Mouse (Mus musculus) liver, embryonic 16.5 days (tissue): ENCODE measurements around the gene Elmsan1. TPM values are rescaled to one million over a fixed set of nuclear protein-coding genes. Genes with fewer than 3 reads are reported as not detected.
A peak's percentile ranks its signal among the peaks of the same experiment; 100 is the strongest.

Experiments used
- ATAC-seq: fragments of 200-750 bp; cut with Nextera tagmentation; 2 replicates; pipeline ENCODE4 v1.8.0; 2017; ENCODE audit warnings: low read depth, mild to moderate bottlenecking, moderate number of reproducible peaks, moderate library complexity
- H3K27ac ChIP-seq: fragments of 300-500 bp; sonication (generic); 2 replicates; pipeline ENCODE4 v1.5.1; 2014; ENCODE audit warnings: mild to moderate bottlenecking, low read length
- H3K27me3 ChIP-seq: fragments of 300-500 bp; sonication (generic); 2 replicates; pipeline ENCODE4 v1.6.1; 2014; ENCODE audit warnings: low read depth, low read length, mixed read lengths; ENCODE audit not compliant: control insufficient read depth, insufficient read depth
- H3K36me3 ChIP-seq: fragments of 300-500 bp; sonication (generic); 2 replicates; pipeline ENCODE4 v1.6.1; 2014; ENCODE audit warnings: mild to moderate bottlenecking; ENCODE audit not compliant: control insufficient read depth, insufficient read depth
- H3K4me1 ChIP-seq: fragments of 300-500 bp; sonication (generic); 2 replicates; pipeline ENCODE4 v1.6.1; 2014; ENCODE audit warnings: low read depth, low read length, mixed read lengths; ENCODE audit not compliant: control insufficient read depth
- H3K4me2 ChIP-seq: fragments of 300-500 bp; sonication (generic); 2 replicates; pipeline ENCODE4 v1.6.1; 2014; ENCODE audit warnings: low read depth, low read length, mixed read lengths
- H3K4me3 ChIP-seq: fragments of 300-500 bp; sonication (generic); 2 replicates; pipeline ENCODE4 v1.5.1; 2014; ENCODE audit warnings: low read depth, mild to moderate bottlenecking, low read length
- H3K9ac ChIP-seq: fragments of 300-500 bp; sonication (generic); 2 replicates; pipeline ENCODE4 v1.6.1; 2014; ENCODE audit warnings: low read depth, low read length
- H3K9me3 ChIP-seq: fragments of 300-500 bp; sonication (generic); replicated peaks from 2 replicates; pipeline ENCODE4 v1.6.1; 2016; ENCODE audit warnings: low read length; ENCODE audit not compliant: control insufficient read depth
- WGBS: fragments of 180-500 bp; shearing (Covaris S2); extraction: QIAGEN DNeasy Blood & Tissue Kit; methylation state at CpG from one replicate; pipeline ENCODE4 v1.1.7; 2014; ENCODE audit not compliant: insufficient replicate concordance; 5-methylcytosine and 5-hydroxymethylcytosine counted together
- polyA plus RNA-seq: library from polyadenylated mRNA; unstranded; fragments of >200 nt; fragmentation: Nextera tagmentation; extraction: Ambion mirVana; gene quantifications from 2 replicates; pipeline ENCODE4 v1.2.1, GENCODE M21; 2015

Gene Elmsan1
- polyA plus RNA-seq, 1 experiment from 2014 or later: 7.8 TPM

DNA sequence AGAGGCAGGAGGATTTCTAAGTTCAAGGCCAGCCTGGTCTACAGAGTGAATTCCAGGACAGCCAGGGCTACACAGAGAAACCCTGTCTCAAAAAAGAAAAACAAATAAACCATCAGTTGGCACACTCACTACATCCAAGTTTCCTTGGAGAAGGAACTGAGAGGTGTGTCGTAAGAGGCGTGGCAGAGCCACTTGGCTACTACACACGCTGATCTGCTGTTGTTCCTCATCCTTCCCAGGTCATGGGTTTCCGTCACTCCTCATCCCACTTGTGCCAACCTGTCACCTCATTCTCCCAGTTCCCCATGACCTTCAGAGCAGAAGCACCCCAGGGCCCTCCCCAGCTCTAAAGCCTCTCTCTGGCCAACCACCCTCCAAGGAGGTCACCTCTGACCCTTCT is 17.5 kb downstream of the Elmsan1 start:
- no peak for ATAC-seq
- WGBS: 78% methylated on average over 4 of the region's 4 CpGs
- H3K4me3 ChIP-seq: no peak overlapping the region
- H3K9ac ChIP-seq: 0 out of 2 replicates have a peak overlapping the region, but pooled peaks have one; percentile 5
- no peaks in the 10 kb centered on the region for H3K9me3 ChIP-seq
- H3K36me3 ChIP-seq: no peaks in the 10 kb centered on the region
- H3K27ac ChIP-seq: peak overlapping the region; percentile 100
- H3K4me2 ChIP-seq: no peak overlapping the region
- H3K4me1 ChIP-seq: peaks cover 83% of the 10 kb centered on the region
- H3K27me3 ChIP-seq: no peaks in the 10 kb centered on the region

- ATAC-seq: no peak
- Histone ChIP-seq H3K4me1 (peaks cover 81% of the 10 kb centered on the region), H3K36me3 (no peaks in the 10 kb centered on the region), H3K4me2 (peak overlapping the region; percentile 17), H3K4me3 (no peak overlapping the region), H3K9ac (no peak overlapping the region; the same call in 1 of the 2 replicates), H3K27ac (peak overlapping the region; percentile 62), H3K9me3 (no peaks in the 10 kb centered on the region), H3K27me3 (no peaks in the 10 kb centered on the region)
- WGBS: 66% methylated on average over 10 of the region's 10 CpGs
Observed at GRCm38 (mm10) chr12:84198880-84199279, 19.8 kb downstream of the Elmsan1 start.

GRCm38 (mm10) chr12:84198076-84198679 is 20.5 kb downstream of the Elmsan1 start:
- H3K4me2 ChIP-seq: no peak overlapping the region

DNA sequence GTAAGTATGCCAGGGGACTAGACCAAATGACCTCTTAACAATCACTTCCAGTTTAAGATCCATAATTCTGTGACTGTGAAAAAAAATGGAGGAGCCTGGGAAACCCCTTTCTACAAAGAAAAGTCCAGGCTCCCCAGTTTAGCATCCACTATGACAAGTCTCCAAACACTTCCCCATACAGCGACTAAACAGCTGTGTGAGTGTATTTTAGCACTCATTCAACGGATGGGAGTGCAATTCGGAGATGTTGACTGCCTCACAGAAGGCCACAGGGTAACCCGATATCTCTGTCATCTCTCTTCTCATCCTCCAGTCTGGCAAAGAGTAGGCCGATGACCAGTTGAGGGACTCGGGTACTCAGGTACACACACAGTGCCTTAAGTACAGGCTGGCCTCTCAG is 23.5 kb downstream of the Elmsan1 start:
- H3K4me1 ChIP-seq: peaks cover 62% of the 10 kb centered on the region
- 34% methylated on average over 6 of the region's 6 CpGs for WGBS
- no peak overlapping the region for H3K4me2 ChIP-seq
- peak overlapping the region; percentile 98; the same call in 1 of the 2 replicates for H3K27ac ChIP-seq
- H3K4me3 ChIP-seq: no peak overlapping the region
- no peaks in the 10 kb centered on the region for H3K9me3 ChIP-seq
- H3K9ac ChIP-seq: no peak overlapping the region
- no peaks in the 10 kb centered on the region for H3K36me3 ChIP-seq
- ATAC-seq: no peak
- no peaks in the 10 kb centered on the region for H3K27me3 ChIP-seq

More at GRCm38 (mm10) chr12:84198076-84198679, 20.5 kb downstream of the Elmsan1 start:
- no peak for ATAC-seq
- Histone ChIP-seq H3K4me3 (no peak overlapping the region), H3K36me3 (no peaks in the 10 kb centered on the region), H3K4me1 (peaks cover 74% of the 10 kb centered on the region), H3K27me3 (no peaks in the 10 kb centered on the region), H3K9ac (no peak overlapping the region), H3K27ac (peak overlapping the region; percentile 62), H3K9me3 (no peaks in the 10 kb centered on the region)
- 63% methylated on average over 8 of the region's 8 CpGs for WGBS

- H3K4me1 ChIP-seq: peaks cover 67% of the 10 kb centered on the region
- H3K27me3 ChIP-seq: no peaks in the 10 kb centered on the region
- H3K9ac ChIP-seq: peak overlapping the region; percentile 97
Observed at GRCm38 (mm10) chr12:84194400-84195109, 24.1 kb downstream of the Elmsan1 start.

GRCm38 (mm10) chr12:84193642-84194399 is 24.9 kb downstream of the Elmsan1 start:
- H3K27ac ChIP-seq: peak overlapping the region; percentile 98
- ATAC-seq: peak; percentile 85
- H3K36me3 ChIP-seq: no peaks in the 10 kb centered on the region
- peaks cover 68% of the 10 kb centered on the region for H3K4me1 ChIP-seq
- under 1% methylated on average over 47 of the region's 49 CpGs for WGBS
- no peaks in the 10 kb centered on the region for H3K27me3 ChIP-seq
- no peaks in the 10 kb centered on the region for H3K9me3 ChIP-seq
- H3K4me2 ChIP-seq: peak overlapping the region; percentile 86
- peak overlapping the region; percentile 76 for H3K4me3 ChIP-seq
- peak overlapping the region; percentile 97 for H3K9ac ChIP-seq

More at GRCm38 (mm10) chr12:84194400-84195109, 24.1 kb downstream of the Elmsan1 start:
- Histone ChIP-seq H3K9me3 (no peaks in the 10 kb centered on the region), H3K4me2 (peak overlapping the region; percentile 86), H3K27ac (peak overlapping the region; percentile 98), H3K36me3 (no peaks in the 10 kb centered on the region), H3K4me3 (peak overlapping the region; percentile 76)
- 3% methylated on average over 13 of the region's 13 CpGs for WGBS
- no peak for ATAC-seq

DNA sequence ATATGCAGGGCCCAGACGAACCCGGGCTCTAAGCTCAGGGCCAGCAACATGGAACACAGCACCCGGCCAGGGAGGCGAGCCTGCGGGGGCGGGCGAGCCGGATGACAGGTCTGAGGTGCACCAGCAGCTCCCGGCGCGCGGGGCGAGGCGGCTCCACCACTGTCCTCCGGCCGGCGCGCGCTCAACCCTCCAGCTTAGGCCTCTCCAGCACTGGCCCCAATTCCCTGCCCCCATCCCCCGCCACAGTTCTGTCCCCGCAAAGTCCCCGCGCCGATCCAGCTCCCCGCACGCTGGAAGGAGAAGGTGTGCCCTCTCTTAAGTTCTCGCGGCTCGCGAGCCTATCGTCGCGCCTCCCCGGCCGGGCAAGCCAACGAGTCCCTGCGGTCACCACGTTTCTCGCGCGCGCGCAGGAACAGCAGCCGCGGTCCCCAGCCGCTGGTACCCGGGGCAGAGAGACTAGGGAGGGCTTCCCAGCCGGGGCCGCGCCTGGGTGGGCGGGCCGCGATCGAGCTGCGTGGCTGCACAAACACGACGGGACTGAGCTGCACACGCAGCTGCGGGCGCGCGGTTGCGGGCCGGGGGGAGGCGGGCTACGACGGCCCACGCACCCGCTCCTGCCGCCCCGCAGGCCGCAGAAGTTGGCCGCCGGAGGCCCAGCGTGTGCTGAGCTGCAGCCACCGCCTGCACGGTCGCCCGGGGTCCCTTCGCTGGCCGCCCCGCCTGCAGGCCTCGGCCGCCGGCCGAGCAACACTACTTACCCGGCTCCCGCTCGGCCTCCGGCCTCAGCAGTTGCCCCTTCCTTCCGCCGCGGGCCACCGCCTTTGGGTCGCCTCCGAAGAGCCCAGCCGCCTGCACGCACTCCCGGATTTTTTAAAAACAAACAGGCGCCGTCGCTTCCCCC is 25.7 kb downstream of the Elmsan1 start:
- peak overlapping the region; percentile 97 for H3K9ac ChIP-seq
- peak; percentile 47 for ATAC-seq
- H3K27me3 ChIP-seq: no peaks in the 10 kb centered on the region
- H3K27ac ChIP-seq: peak overlapping the region; percentile 98
- under 1% methylated on average over 90 of the region's 102 CpGs for WGBS
- peaks cover 73% of the 10 kb centered on the region for H3K4me1 ChIP-seq
- H3K9me3 ChIP-seq: no peaks in the 10 kb centered on the region
- H3K4me2 ChIP-seq: peak overlapping the region; percentile 86
- no peaks in the 10 kb centered on the region for H3K36me3 ChIP-seq
- peak overlapping the region; percentile 76 for H3K4me3 ChIP-seq

GRCm38 (mm10) chr12:84192280-84192679 is 26.4 kb downstream of the Elmsan1 start:
- ATAC-seq: no peak

More at GRCm38 (mm10) chr12:84192280-84192679, 26.4 kb downstream of the Elmsan1 start:
- H3K27me3 ChIP-seq: no peaks in the 10 kb centered on the region
- WGBS: under 1% methylated on average over 13 of the region's 13 CpGs
- H3K4me2 ChIP-seq: peak overlapping the region; percentile 86
- H3K36me3 ChIP-seq: peaks cover 3% of the 10 kb centered on the region; the same call in 1 of the 2 replicates
- no peaks in the 10 kb centered on the region for H3K9me3 ChIP-seq
- peak overlapping the region; percentile 97 for H3K9ac ChIP-seq
- H3K4me3 ChIP-seq: peak overlapping the region; percentile 76
- H3K27ac ChIP-seq: peak overlapping the region; percentile 98
- H3K4me1 ChIP-seq: peaks cover 73% of the 10 kb centered on the region
